Mouse (Mus musculus): ENCODE measurements around the gene Lsamp.

Gene Lsamp

DNA sequence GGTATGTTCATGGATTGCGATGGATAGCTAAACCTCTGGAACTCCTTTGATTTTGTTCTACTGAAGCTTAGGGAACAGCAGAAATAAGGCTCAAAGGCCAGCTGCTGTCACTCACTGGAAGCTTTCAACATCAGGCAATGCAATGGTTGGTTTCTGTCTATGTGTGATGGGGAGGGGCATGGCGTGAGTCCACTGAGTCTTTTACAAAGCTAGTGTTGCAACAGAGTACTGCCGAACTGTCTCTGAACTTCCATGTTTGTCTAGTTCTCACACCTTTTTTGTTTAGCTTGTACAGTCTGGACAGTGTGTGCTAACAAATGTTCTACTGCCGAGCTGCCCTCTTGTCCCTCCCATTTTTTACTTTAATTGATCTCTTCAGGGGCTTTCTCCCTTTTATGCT is 1258.7 kb downstream of the Lsamp start:
- DNase-seq (ENCODE audit: low spot score in 2 of 2): no peak

DNA sequence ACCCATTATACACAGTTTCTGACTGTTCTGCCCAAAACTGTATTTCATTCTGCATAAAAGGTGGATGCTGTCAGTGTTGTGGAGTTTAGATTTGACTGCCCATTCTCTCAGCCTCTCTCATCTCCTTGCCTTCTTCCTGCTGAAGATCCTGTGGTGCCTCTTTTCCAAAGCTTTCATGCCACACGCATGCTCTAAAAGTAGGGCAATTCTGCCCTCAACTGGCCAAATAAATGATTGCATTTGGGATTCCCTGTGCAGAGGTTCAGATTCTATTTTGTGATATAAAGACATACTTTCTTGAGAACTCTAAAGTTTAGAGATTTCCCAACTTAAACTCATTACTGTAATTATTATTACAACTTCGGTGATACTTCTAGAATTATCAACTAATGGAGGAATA is 1260.5 kb downstream of the Lsamp start:
- DNase-seq (ENCODE audit: low spot score in 2 of 2): peak; percentile 18 to 64

- DNase-seq (ENCODE audit: low spot score in 2 of 2): peak in 1 of 2 experiments; percentile 66
Observed at GRCm38 (mm10) chr16:41258145-41259035, 1274.2 kb downstream of the Lsamp start.

DNA sequence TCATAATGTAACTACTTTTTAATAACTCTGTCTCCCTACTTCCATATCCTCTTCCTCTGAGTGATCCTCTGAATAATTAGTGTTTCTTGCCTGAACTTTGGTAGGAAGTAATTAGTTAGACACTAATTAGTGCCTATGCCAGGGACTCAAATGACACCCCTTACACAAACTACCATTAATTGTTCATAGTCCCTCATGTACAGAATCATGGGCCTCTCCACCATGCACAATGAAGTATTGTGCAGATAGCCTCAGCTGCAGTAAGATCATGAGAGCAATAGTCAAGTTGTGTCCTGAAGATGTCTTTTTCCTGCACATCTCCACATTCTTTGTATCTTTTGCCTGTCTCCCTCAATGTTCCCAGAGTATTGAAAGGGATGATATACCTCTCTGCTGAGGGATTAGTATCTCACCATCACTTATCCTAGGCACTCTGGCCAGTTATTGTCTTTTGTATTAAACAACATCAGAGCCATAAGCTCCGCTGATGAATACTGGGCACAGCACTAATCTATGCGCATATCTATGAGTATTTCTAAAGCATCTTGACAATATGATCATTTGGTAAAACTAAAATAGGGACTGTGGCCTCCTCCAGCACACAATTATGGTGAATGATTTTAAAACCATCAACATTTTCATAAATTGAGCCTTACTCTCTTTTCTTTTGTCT is 1292.0 kb downstream of the Lsamp start:
- DNase-seq (ENCODE audit: low spot score in 2 of 2): no peak

DNA sequence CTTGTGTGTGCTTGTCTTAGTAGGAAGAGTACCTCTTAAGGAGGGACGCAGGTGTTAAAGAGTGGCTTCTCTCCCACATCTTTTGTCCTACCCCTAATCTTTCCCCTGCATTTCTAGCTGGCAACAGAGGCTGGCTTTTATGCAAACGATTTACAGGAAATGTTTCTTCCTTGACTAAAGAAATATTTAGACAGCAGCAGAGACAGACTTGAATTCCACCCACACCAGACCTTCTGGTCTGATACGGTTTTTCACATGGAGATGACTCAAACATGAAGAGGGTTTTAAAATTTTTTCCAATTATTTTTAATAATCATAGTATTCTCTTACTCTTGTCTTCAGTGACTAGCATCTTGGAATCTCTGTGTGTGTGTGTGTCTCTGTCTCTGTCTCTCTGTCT is 1333.8 kb downstream of the Lsamp start:
- DNase-seq (ENCODE audit: low spot score in 2 of 2): no peak

GRCm38 (mm10) chr16:41343431-41343830 is 1359.3 kb downstream of the Lsamp start:
- no peak for DNase-seq (ENCODE audit: low spot score in 2 of 2)

- no peak for DNase-seq (ENCODE audit: low spot score in 2 of 2)
Observed at GRCm38 (mm10) chr16:41365138-41365537, 1381.0 kb downstream of the Lsamp start.

GRCm38 (mm10) chr16:41383702-41384101 is 1399.5 kb downstream of the Lsamp start:
- no peak for DNase-seq (ENCODE audit: low spot score in 2 of 2)

DNA sequence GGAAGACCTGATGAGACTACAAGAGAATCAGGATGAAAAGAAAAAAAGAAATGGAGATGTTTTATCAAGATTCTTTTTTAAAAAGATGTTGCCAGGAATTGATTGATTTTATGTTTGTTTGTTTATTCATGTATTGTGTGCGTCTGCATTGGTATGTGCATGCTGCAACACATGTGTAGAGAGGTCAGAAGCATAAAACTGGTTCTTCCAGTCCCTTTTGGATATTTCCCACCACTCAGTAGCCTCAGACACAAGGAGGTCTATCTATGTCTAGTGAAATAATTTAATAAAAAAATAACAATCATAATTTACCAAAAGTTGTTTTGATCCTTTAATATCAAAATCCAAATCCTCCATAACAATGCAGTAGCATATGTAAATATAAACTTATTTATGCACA is 1400.1 kb downstream of the Lsamp start:
- DNase-seq (ENCODE audit: low spot score in 2 of 2): no peak

- DNase-seq (ENCODE audit: low spot score in 2 of 2): no peak
Observed at GRCm38 (mm10) chr16:41408850-41409249, 1424.7 kb downstream of the Lsamp start.

DNA sequence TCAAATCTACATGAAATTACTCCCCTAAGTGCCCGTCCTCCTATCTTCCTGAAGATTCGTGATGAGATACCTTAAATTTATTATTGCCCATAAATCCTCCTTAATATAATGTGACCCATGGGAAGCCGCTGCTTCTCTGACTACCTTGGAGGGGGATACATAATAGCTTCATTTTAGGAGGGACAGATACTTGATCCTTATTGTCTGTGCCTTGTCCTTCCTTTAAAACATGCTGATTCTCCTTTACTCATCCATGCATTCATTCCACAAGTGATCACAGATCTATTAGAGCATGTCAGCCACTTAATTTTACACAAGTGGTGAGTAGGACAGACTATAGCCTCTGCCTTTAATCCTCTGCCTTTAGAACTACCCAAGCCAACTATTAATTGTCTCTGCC is 1426.5 kb downstream of the Lsamp start:
- no peak for DNase-seq (ENCODE audit: low spot score in 2 of 2)

- DNase-seq (ENCODE audit: low spot score in 2 of 2): no peak
Observed at GRCm38 (mm10) chr16:41417363-41417762, 1433.2 kb downstream of the Lsamp start.

GRCm38 (mm10) chr16:41467391-41467790 is 1483.2 kb downstream of the Lsamp start:
- DNase-seq (ENCODE audit: low spot score in 2 of 2): no peak

DNA sequence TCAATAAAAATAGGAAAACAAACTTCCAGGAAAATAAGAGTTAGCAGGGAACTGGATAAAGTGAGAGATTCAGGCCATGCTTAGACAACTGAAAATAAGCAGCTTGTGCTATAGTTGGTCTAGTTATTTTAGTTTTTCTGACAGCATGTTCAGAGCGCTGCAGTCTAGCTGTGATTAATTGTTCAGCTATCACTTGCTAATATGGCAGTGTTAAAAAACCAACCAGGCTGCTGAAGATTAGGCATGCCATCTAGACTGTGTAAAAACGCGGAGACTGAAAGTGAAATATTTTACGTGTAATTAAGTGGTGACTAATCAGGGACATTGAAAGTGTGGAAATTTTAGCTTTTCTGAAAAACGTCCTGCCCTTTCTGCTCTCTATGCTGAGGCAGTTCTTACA is 1494.5 kb downstream of the Lsamp start:
- DNase-seq (ENCODE audit: low spot score in 2 of 2): no peak

DNA sequence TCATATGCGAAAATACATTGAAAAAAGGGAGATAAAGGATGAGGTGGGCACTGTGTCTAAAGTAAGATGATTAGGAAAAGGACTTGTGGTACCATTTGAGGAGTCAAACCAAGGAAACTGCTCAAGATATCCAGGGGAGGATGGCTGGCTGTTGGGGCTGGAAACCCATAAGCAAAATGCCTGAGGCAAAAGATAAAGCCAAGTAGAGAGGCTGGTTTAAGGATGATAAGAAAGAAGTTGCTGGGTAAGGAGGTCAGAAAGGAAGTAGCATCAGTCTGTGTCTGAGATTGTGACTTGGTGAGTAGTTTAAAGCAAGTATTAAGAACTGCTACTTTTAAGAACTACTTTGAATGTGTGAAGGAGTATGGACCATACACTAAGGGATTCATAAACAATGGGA is 1497.7 kb downstream of the Lsamp start:
- DNase-seq (ENCODE audit: low spot score in 2 of 2): no peak

GRCm38 (mm10) chr16:41510915-41511552 is 1526.9 kb downstream of the Lsamp start:
- DNase-seq (ENCODE audit: low spot score in 2 of 2): no peak

GRCm38 (mm10) chr16:41521566-41521965 is 1537.4 kb downstream of the Lsamp start:
- no peak for DNase-seq (ENCODE audit: low spot score in 2 of 2)

DNA sequence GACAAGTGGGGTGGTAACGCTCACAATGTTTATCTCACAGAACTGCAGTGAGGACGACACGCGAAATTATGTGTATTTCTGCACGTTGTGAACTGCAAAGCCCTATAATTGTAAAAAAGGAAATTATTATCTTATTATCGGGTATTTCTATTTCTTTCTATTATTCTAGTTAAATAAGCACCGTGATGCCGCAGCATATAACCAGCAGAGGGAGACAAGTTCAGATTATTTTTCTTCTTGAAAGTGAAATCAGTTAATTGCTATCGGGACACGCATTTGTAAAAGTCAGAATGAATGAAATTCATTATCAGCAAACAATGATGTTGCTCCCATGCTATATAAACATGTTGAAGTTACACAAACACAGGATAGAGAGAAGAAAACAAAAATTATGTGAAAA is 1540.1 kb downstream of the Lsamp start:
- DNase-seq (ENCODE audit: low spot score in 2 of 2): no peak

- DNase-seq (ENCODE audit: low spot score in 2 of 2): peak; percentile 64 to 72
Observed at GRCm38 (mm10) chr16:41532661-41533551, 1548.7 kb downstream of the Lsamp start.

- DNase-seq (ENCODE audit: low spot score in 2 of 2): no peak
Observed at GRCm38 (mm10) chr16:41533686-41534085, 1549.5 kb downstream of the Lsamp start.

DNA sequence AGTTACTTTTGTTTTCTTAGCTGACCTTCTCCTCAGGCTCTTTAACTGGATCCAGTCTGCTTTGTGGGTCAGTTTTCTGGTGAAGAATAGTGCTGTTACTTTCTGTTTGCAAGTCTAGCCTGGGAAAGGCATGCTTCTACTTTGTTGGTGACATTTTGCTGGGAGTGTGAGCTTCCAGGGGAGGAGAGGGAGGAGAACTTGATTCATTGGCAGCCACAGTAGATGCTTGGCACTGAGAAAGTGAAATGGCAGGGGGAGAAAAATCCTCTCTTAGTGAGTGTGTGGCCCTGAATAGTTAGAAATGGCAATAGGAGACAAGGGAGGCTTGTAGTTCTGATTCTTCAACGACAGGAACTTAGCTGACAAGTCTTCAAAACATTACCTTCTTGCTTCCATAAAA is 1551.6 kb downstream of the Lsamp start:
- DNase-seq (ENCODE audit: low spot score in 2 of 2): no peak

DNA sequence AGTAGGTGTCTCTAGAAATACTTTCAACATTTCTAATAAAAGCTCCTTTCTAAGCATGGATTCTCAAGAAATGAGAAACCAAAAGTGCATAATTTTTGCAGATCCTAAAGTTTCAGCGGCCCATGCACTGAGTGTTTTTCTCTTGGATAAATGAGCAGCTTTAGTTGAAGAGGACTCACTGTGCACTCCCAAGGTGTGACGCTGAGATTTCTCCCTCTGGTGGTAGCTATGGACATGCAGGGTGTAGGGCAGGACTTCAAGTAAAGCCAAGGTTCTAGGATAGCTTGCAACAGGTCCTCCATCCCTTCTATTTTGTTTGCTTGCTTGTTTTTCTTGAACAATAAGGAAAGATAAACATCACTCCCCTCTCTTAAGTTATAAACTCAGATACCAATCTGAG is 1558.5 kb downstream of the Lsamp start:
- DNase-seq (ENCODE audit: low spot score in 2 of 2): no peak

Measured in frontal cortex, postnatal 10 days (tissue).